Mouse (Mus musculus) lung, postnatal 0 days (tissue): ENCODE measurements around the gene Nacc1. TPM values are rescaled to one million over a fixed set of nuclear protein-coding genes. Genes with fewer than 3 reads are reported as not detected.

Experiments used
- ATAC-seq: fragments of 200-750 bp; cut with Nextera tagmentation; 2 replicates; pipeline ENCODE4 v1.8.0; 2017; ENCODE audit warnings: moderate library complexity
- DNase-seq: peaks from one replicate; pipeline ENCODE4 v3.0.0-alpha.2; 2016; ENCODE audit warnings: low spot score
- H3K27ac ChIP-seq: fragments of 300-500 bp; sonication (generic); 2 replicates; pipeline ENCODE4 v1.5.1; 2014; ENCODE audit warnings: antibody characterized with exemption, mild to moderate bottlenecking, low read length, mixed read lengths
- H3K27me3 ChIP-seq: fragments of 300-500 bp; sonication (generic); replicated peaks from 2 replicates; pipeline ENCODE4 v1.6.1; 2014; ENCODE audit warnings: low read length, mixed read lengths; ENCODE audit not compliant: insufficient read depth
- H3K36me3 ChIP-seq: fragments of 300-500 bp; sonication (generic); 2 replicates; pipeline ENCODE4 v1.6.1; 2014; ENCODE audit warnings: low read length, mixed read lengths; ENCODE audit not compliant: insufficient read depth
- H3K4me1 ChIP-seq: fragments of 300-500 bp; sonication (generic); 2 replicates; pipeline ENCODE4 v1.6.1; 2014; ENCODE audit warnings: antibody characterized with exemption, low read depth, low read length, mixed read lengths; ENCODE audit not compliant: insufficient read depth
- H3K4me2 ChIP-seq: fragments of 300-500 bp; sonication (generic); replicated peaks from 2 replicates; pipeline ENCODE4 v1.6.1; 2014; ENCODE audit warnings: low read depth, mild to moderate bottlenecking, low read length, moderate library complexity, mixed read lengths
- H3K4me3 ChIP-seq: fragments of 300-500 bp; sonication (generic); 2 replicates; pipeline ENCODE4 v1.5.1; 2014; ENCODE audit warnings: low read depth, low read length
- H3K9ac ChIP-seq: fragments of 300-500 bp; sonication (generic); replicated peaks from 2 replicates; pipeline ENCODE4 v1.6.1; 2014; ENCODE audit warnings: low read depth, mild to moderate bottlenecking
- H3K9me3 ChIP-seq: fragments of 300-500 bp; sonication (generic); 2 replicates; pipeline ENCODE4 v1.6.1; 2016; ENCODE audit warnings: low read length, mixed read lengths
- CTCF ChIP-seq: IDR thresholded peaks from 2 replicates; pipeline ENCODE4 v1.5.1; 2016; ENCODE audit warnings: antibody characterized with exemption, mild to moderate bottlenecking
- EP300 ChIP-seq: IDR thresholded peaks from 2 replicates; pipeline ENCODE4 v1.6.1; 2016; ENCODE audit warnings: antibody characterized with exemption, mild to moderate bottlenecking, control low read depth
- WGBS: fragments of 180-500 bp; shearing (Covaris S2); extraction: QIAGEN DNeasy Blood & Tissue Kit; methylation state at CpG from one replicate; pipeline ENCODE4 v1.1.7; 2014; 5-methylcytosine and 5-hydroxymethylcytosine counted together
- polyA plus RNA-seq: library from polyadenylated mRNA; unstranded; fragments of >200 nt; fragmentation: Nextera tagmentation; extraction: Ambion mirVana; gene quantifications from 2 replicates; pipeline ENCODE4 v1.2.1, GENCODE M21; 2015

Gene Nacc1
- polyA plus RNA-seq, 1 experiment from 2014 or later = 7.4 TPM

DNA sequence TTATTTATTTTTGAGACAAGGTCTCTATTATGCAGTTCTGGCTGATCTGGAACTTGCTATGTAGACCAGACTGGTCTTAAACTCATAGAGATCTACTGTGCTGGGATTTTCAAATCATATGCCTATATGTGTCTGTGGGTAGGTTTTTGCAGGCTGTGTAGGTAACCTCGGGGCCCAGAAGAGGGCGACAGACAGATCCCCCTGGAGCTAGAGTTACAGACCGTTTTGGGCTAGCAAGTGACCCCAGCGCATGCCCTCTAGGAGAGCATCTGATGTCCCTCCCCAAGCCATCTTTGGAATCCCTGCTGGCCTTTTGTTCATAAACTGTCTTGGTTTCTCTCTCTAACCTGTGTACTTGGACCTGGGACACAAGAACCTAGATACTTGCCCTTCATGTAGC, 33.1 kb downstream of the Nacc1 start:
- DNase-seq (no peak), ATAC-seq (no peak)
- H3K4me3 ChIP-seq = no peak overlapping the region
- no peak overlapping the region for H3K4me2 ChIP-seq
- TF ChIP-seq CTCF (peak; percentile 53), EP300 (no peak)
- no peaks in the 10 kb centered on the region for H3K9me3 ChIP-seq
- H3K4me1 ChIP-seq = peaks cover 24% of the 10 kb centered on the region
- 30% methylated on average over 4 of the region's 4 CpGs for WGBS
- peak overlapping the region; percentile 97 for H3K27ac ChIP-seq
- no peaks in the 10 kb centered on the region for H3K36me3 ChIP-seq
- H3K27me3 ChIP-seq = no peaks in the 10 kb centered on the region
- no peak overlapping the region for H3K9ac ChIP-seq

DNA sequence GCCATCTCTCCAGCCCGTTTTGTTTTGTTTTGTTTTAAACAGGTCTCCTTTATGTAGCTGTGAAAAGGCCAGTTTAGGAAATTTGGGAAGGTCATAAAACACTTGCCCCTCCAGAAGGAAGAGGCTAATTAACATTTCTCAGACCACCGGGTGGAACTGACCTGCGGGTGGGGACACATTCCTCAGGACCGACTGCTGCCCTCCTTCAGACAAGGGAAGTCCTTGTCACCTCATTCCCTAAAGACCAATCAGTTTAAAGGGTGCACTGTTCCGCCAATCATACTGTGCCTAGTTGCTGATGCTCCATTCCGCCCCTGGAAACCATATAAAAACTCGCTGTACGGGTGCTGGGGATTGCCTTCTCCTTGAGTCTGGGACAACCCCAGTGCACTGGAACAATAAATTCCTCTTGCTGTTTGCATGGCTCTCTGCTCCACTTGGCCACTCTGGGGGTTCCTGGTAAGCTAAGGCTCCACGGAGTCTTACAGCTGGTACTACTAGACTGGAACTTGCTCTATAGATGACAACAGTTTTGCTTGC, 34.5 kb downstream of the Nacc1 start:
- H3K36me3 ChIP-seq = no peaks in the 10 kb centered on the region
- H3K27ac ChIP-seq = no peak overlapping the region
- no peak overlapping the region for H3K4me3 ChIP-seq
- WGBS = 47% methylated on average over 9 of the region's 9 CpGs
- TF ChIP-seq CTCF (no peak), EP300 (no peak)
- H3K9me3 ChIP-seq = no peaks in the 10 kb centered on the region
- no peak overlapping the region for H3K4me2 ChIP-seq
- ATAC-seq (no peak), DNase-seq (no peak)
- H3K4me1 ChIP-seq = peaks cover 22% of the 10 kb centered on the region
- H3K27me3 ChIP-seq = no peaks in the 10 kb centered on the region
- no peak overlapping the region for H3K9ac ChIP-seq

DNA sequence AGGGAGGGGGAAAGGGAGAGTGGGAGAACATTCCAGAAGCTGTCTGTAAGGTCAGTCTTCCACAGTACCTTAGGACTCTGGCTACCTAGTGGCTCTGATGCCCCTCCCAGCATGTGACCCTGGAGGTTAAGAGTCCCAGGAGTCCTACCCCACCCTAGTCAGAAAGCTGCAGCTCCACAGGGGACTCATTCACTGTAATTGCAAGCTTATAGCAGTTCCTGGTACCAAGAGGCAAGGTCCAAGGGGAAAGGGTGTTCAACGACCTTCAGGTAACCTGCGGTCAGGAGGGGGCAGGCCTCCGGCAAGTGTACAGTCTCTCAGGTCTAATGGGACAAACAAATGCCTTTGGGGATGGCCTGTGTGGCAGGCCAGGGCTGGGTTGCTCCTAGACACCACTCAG, 37.4 kb downstream of the Nacc1 start:
- whole genome bisulfite sequencing = 30% methylated on average over 3 of the region's 3 CpGs
- ATAC-seq = no peak

DNA sequence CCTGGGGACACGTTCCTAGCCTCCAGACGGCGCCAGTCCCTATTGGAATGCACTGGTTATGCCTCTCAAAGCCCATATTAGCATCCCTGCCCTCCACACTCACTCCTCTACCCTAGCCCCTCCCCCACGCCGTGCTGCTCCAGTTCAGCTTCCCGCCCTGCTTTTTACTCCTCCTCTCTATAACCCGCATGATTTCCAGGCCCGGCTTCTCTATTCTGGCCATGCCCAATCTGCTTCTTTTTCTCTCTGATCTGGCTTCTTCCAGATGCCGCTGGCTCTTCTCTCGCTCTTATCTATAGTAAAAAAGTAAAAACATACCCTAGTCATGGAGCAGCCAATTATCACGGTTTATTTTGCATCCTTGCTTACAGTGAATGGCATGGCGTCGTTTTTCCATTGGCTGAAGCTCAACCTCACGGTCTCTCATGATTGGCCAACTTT, 40.2 kb downstream of the Nacc1 start:
- no peak overlapping the region for H3K9ac ChIP-seq
- DNase-seq (peak; percentile 72), ATAC-seq (peak; percentile 87)
- H3K4me3 ChIP-seq = no peak overlapping the region; the same call in 1 of the 2 replicates
- H3K4me1 ChIP-seq = no peaks in the 10 kb centered on the region
- H3K27me3 ChIP-seq = no peaks in the 10 kb centered on the region
- H3K27ac ChIP-seq = no peak overlapping the region
- 4% methylated on average over 14 of the region's 14 CpGs for WGBS
- H3K9me3 ChIP-seq = no peaks in the 10 kb centered on the region
- peak overlapping the region; percentile 32 for H3K4me2 ChIP-seq
- no peaks in the 10 kb centered on the region for H3K36me3 ChIP-seq
- TF ChIP-seq CTCF (peak; percentile 38), EP300 (no peak; the same call in 1 of the 2 replicates)

More for the DNA sequence above, 37.4 kb downstream of the Nacc1 start:
- DNase-seq = no peak
- Histone ChIP-seq H3K4me1 (no peaks in the 10 kb centered on the region; the same call in 1 of the 2 replicates), H3K9me3 (no peaks in the 10 kb centered on the region), H3K4me3 (no peak overlapping the region), H3K4me2 (no peak overlapping the region), H3K9ac (no peak overlapping the region), H3K36me3 (no peaks in the 10 kb centered on the region), H3K27me3 (no peaks in the 10 kb centered on the region), H3K27ac (no peak overlapping the region)
- TF ChIP-seq EP300 (no peak), CTCF (no peak)

DNA sequence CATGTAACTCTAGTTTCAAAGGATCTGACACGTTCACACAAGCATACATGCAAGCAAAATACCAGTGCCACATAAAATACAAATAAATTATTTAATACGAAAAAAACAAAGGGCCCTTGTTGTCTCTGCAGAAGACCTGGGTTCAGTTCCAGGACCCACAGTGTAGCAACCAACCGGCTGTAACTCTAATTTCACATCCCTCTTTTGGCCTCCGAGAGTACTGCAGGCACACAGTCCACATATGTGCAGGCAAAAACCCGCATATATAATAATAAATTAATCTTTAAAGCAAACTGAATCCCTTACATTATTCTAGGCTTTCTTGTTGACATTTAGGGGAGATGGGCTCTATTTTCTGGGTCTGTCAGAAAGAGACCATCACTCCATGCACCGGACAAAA, 40.9 kb downstream of the Nacc1 start:
- DNase-seq (no peak), ATAC-seq (0 out of 2 replicates have a peak, but pooled peaks have one; percentile 38)
- Histone ChIP-seq H3K4me2 (peak overlapping the region; percentile 32; the same call in 1 of the 2 replicates), H3K27me3 (no peaks in the 10 kb centered on the region), H3K27ac (no peak overlapping the region), H3K36me3 (no peaks in the 10 kb centered on the region), H3K9me3 (no peaks in the 10 kb centered on the region), H3K9ac (no peak overlapping the region), H3K4me3 (no peak overlapping the region), H3K4me1 (no peaks in the 10 kb centered on the region)
- peak; percentile 47 for TF ChIP-seq CTCF
- no peak for TF ChIP-seq EP300
- 50% methylated on average over 6 of the region's 6 CpGs for WGBS

DNA sequence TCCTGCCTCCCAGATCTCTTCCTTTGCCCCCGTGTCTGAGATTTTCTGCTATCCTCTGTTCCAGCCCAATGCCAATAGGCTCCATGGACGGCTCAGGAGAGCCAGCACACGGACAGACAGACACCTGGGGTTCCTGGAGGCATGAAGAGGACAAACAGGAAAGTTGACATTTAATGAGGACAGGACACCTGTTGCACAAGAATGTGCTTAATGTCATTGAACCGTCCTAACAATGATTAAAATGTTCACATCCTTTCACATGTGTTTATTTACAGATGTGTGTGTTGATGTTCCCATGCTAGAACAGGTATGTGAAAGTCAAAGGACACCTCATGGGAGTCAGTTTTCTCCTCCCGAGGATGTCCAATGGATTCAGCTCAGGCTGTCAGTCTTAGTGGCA, 44.6 kb downstream of the Nacc1 start:
- Histone ChIP-seq H3K4me3 (no peak overlapping the region), H3K9me3 (no peaks in the 10 kb centered on the region), H3K27ac (no peak overlapping the region), H3K4me1 (no peaks in the 10 kb centered on the region; the same call in 1 of the 2 replicates), H3K27me3 (no peaks in the 10 kb centered on the region), H3K9ac (no peak overlapping the region), H3K4me2 (no peak overlapping the region), H3K36me3 (no peaks in the 10 kb centered on the region)
- WGBS = 51% methylated on average over 5 of the region's 5 CpGs
- DNase-seq (no peak), ATAC-seq (no peak)
- TF ChIP-seq EP300 (no peak), CTCF (no peak)
